Mouse (Mus musculus) left cerebral cortex, postnatal 4 days (tissue): Measurements from ENCODE around the gene Smok2a. TPM values are rescaled to one million over a fixed set of nuclear protein-coding genes. Genes with fewer than 3 reads are reported as not detected.
"Not testable (repeated sequence)": the region's sequence is repeated elsewhere in the genome, so short reads cannot be mapped to it uniquely, and the experiment has no call there.

Experiments
- DNase-seq: peaks from one replicate; pipeline ENCODE4 v3.0.0-alpha.2; 2022
- intact Hi-C: fragments of 180-260 bp; cut with DNase I; formaldehyde crosslinking; loops from one replicate; pipeline ENCODE4 v1.15.1; 2025
- total RNA-seq, 2 experiments: library from RNA; stranded (reverse); gene quantifications; 2 replicates each; pipeline ENCODE4 v1.2.3; 2021

Gene Smok2a
- total RNA-seq, 2 experiments from 2014 or later: not detected

DNA sequence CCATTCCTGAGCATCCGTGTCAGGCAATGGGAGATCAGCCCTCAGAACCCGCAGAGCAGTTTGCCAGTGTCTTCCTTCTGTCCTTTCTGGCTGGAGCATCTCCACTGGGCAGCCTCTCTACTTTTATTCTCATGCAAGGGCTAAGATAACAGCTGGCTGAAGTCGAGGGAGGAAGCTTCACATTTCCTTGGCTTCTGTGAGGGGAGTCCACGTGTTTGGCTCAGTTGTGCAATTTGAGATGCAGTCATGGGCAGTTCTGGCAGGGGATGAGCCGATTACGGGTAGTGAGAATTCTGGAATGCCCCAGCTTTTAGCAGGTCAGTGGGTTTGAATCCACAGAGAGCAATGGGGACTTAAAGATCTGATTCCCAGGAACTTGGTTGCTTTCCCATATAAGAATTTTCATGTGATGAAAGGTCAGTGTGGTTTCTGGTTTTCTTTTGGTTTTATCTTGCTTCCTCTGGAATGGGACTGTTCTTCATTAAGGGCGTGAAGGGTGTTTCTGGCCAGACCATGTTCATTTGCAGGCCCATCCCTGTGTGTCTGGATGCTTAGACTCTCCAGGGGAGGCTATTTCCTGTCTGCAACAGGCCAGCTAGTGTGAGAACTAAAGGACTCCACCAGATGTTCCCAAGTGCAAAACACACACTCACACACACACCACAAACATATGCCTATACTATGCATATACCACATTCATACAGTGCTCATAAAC lies 8.7 kb upstream of the Smok2a start:
- intact Hi-C loops: no loop called here
- DNase-seq: peak; percentile 16

DNA sequence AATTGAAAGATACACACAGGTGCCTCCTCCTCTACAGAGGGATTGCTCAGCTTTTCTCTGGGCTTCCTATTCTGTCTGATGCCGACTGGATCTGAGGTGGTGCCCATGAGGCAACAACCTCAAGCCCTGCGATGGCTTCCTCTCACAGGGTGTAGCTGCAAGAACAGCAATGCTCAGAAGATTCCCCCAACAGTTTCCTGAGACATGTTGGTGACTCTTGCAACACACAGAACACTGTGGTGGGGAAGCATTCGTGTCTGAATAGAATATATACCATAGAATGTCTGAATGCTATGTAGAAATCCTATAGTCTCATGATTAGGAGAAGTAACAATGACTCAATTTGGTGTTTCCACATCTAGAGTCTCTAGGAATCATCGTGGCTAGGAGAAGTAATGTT lies 6.8 kb upstream of the Smok2a start:
- intact Hi-C loops: no loop called here
- no peak for DNase-seq

- DNase-seq: no peak
- intact Hi-C loops: no loop called here
These were observed 5.4 kb upstream of the Smok2a start for GRCm38 (mm10) chr17:13215595-13215994.

DNA sequence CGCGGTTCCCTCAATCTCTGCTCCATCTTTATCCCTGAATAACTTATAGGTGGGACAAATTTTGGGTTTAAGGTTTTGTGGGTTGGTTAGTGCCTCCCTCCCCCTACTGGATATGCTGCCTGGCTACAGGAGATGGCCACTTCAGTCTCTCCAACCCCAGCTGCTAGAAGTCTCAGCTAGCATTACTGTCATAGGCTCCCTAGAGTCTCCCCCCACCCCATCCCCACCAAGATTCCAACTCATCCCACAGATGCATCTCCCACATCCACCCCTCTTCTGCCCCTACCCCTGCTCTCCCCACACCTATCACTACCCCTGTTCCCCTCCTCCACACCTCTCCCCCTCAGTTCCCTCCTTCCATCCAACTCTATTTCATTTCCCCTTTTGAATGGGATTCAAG lies 933 bp downstream of the Smok2a start:
- intact Hi-C loops, DNase-seq: not testable (repeated sequence)

- DNase-seq: not testable (repeated sequence)
These were observed 9.0 kb downstream of the Smok2a start, which contains the start of gene Smok2b for GRCm38 (mm10) chr17:13229957-13230356. Gene Smok2b, plus strand, starts transcription at chr17:13230257.

DNA sequence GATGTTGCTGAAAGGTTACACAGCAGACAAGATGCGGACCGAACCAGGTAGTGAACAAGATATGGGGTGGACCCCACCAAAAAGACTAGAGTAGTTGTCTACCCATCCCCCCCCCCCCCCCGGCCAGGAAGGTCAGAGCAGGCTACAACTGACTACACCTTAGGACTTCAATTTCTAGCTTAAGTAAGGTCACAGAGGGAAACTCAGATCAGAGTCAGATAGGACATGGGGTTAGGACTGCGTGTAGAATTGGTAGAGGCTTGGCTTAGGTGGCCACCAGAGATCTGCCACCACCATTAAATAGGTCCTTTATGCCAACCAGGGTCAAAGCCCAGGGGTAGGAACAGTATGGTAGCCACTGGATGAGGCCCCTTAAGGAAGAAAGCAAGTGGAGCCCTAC lies 18.5 kb downstream of the Smok2a start:
- DNase-seq, intact Hi-C loops: not testable (repeated sequence)

More at GRCm38 (mm10) chr17:13229957-13230356, 9.0 kb downstream of the Smok2a start, which contains the start of gene Smok2b:
- intact Hi-C loops: not testable (repeated sequence)

- intact Hi-C loops, DNase-seq: not testable (repeated sequence)
These were observed 20.1 kb downstream of the Smok2a start for GRCm38 (mm10) chr17:13240807-13241727.

DNA sequence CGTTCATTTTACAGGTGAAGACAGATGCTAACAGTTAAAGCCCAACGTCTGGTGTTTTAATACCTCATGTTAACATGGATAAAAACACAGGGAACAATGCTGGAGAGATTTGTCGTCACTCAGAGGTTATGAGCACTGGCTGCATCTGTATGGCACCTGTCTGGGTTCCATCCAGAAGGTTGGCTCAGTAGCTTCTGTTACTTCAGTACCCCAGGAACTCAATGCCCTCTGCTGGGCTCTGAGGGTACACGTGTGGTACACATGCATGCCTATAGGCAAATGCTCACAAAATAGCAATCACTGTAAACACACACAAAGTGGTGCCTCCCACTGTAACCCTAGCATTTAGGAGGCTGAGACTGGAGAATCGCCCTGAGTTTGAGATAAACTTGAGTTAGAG lies 33.8 kb downstream of the Smok2a start:
- intact Hi-C loops, DNase-seq: not testable (repeated sequence)

Other genes starting within 250 kb of the Smok2a start
- 100 to 1,000 TPM in 1 of 2 experiments, 10 to 100 TPM in 1; 95.1 to 103 TPM for gene Wtap, start 227.0 kb upstream of the Smok2a start, total RNA-seq
- 100 to 1,000 TPM; 158 TPM for gene Sod2, start 214.3 kb upstream of the Smok2a start, total RNA-seq
- under 1 TPM; 0.34 to 0.64 TPM for gene Gpr31b, start 168.9 kb upstream of the Smok2a start, total RNA-seq
- gene Tcp10b, start 160.1 kb upstream of the Smok2a start, total RNA-seq: under 1 TPM; 0.42 to 0.60 TPM
- under 1 TPM; 0.22 to 0.24 TPM for gene Unc93a, start 89.4 kb upstream of the Smok2a start, total RNA-seq
- gene Smok2b, start 9.1 kb downstream of the Smok2a start, total RNA-seq: not detected
- not detected for gene Tcp10c, start 133.4 kb downstream of the Smok2a start, total RNA-seq